Mouse (Mus musculus): Measurements from ENCODE around the gene Ntn4. TPM values are rescaled to one million over a fixed set of nuclear protein-coding genes. Genes with fewer than 3 reads are reported as not detected.
"Not testable (repeated sequence)": the region's sequence is repeated elsewhere in the genome, so short reads cannot be mapped to it uniquely, and the experiment has no call there.

Gene Ntn4
- total RNA-seq, 1 experiment, result 1.9 TPM

- no peak for TF ChIP-seq HCFC1 (IDR thresholded peaks at IDR 0.05; ENCODE audit: borderline replicate concordance, insufficient read depth, low read length)
- TF ChIP-seq MAFK (IDR thresholded peaks at IDR 0.05; ENCODE audit: insufficient read depth, low read depth, low read length), result peak; percentile 55; the same call in 1 of the 2 replicates
- no peak for DNase-seq (ENCODE audit: low read depth, low spot score)
- no peaks in the 10 kb centered on the region for H3K36me3 ChIP-seq (ENCODE audit: control insufficient read depth, insufficient read depth, low read length, poor library complexity, severe bottlenecking)
- H3K4me1 ChIP-seq (ENCODE audit: control insufficient read depth in 2 of 2, insufficient read depth in 2 of 2, low read length in 2 of 2, poor library complexity in 1 of 2), result peaks cover 2 to 5% of the 10 kb centered on the region in 2 experiments; a peak in 2 of 4 replicates
- H3K4me3 ChIP-seq (ENCODE audit: insufficient read depth in 1 of 2, low read depth in 1 of 2, low read length in 2 of 2, poor library complexity in 1 of 2, severe bottlenecking in 1 of 2), result no peak overlapping the region
- H3K27ac ChIP-seq (ENCODE audit: insufficient read depth, low read depth, low read length, poor library complexity, severe bottlenecking), result no peak overlapping the region
- no peaks in the 10 kb centered on the region for H3K9me3 ChIP-seq (ENCODE audit: control insufficient read depth, insufficient read depth, low read depth, low read length)
- no peak overlapping the region for H3K9ac ChIP-seq (ENCODE audit: insufficient read depth, low read depth, low read length, poor library complexity, severe bottlenecking)
- in situ Hi-C loops (cut with MboI; ENCODE audit: low sequenced_read_pairs in 2 of 2, unreplicated experiment in 2 of 2), result no loop called here
Measured at GRCm38 (mm10) chr10:93683185-93683584, 42.7 kb downstream of the Ntn4 start.

DNA sequence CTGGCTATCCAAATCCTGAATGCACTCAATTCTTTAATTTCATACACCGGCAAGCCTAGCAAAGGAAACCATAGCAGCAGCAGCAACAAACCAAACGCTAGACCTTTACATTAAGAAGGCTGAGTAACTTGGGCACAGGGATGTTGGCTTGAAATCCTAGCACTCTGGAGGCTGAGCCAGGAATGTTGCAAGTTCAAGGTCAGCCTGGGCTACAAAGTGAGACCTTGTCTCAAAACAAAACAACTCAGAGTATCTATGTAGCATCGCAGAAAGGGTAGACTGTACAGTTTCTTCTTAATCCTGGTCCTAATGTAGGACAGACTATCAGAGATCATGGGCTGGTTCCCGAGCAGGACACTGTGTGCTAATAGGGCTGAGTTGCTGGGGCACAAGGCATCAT lies 43.4 kb downstream of the Ntn4 start:
- TF ChIP-seq CHD2 (IDR thresholded peaks at IDR 0.05; ENCODE audit: low read depth, low read length) (no peak), ZNF384 (IDR thresholded peaks at IDR 0.05; ENCODE audit: low read depth, low read length) (no peak), MAFK (IDR thresholded peaks at IDR 0.05; ENCODE audit: insufficient read depth, low read depth, low read length) (no peak), HCFC1 (IDR thresholded peaks at IDR 0.05; ENCODE audit: borderline replicate concordance, insufficient read depth, low read length) (no peak), ZC3H11A (IDR thresholded peaks at IDR 0.05; ENCODE audit: borderline replicate concordance, low read depth, low read length) (no peak)
- no peak overlapping the region for H3K4me3 ChIP-seq (ENCODE audit: insufficient read depth in 1 of 2, low read depth in 1 of 2, low read length in 2 of 2, poor library complexity in 1 of 2, severe bottlenecking in 1 of 2)
- H3K27ac ChIP-seq (ENCODE audit: insufficient read depth, low read depth, low read length, poor library complexity, severe bottlenecking), result no peak overlapping the region
- in situ Hi-C loops (cut with MboI; ENCODE audit: low sequenced_read_pairs in 2 of 2, unreplicated experiment in 2 of 2), result no loop called here
- H3K36me3 ChIP-seq (ENCODE audit: control insufficient read depth, insufficient read depth, low read length, poor library complexity, severe bottlenecking), result no peaks in the 10 kb centered on the region
- no peak overlapping the region for H3K9ac ChIP-seq (ENCODE audit: insufficient read depth, low read depth, low read length, poor library complexity, severe bottlenecking)
- no peak for DNase-seq (ENCODE audit: low read depth, low spot score)
- no peaks in the 10 kb centered on the region for H3K9me3 ChIP-seq (ENCODE audit: control insufficient read depth, insufficient read depth, low read depth, low read length)
- H3K4me1 ChIP-seq (ENCODE audit: control insufficient read depth in 2 of 2, insufficient read depth in 2 of 2, low read length in 2 of 2, poor library complexity in 1 of 2), result peaks cover 2 to 5% of the 10 kb centered on the region in 2 experiments; a peak in 2 of 4 replicates

GRCm38 (mm10) chr10:93685416-93685815 lies 44.9 kb downstream of the Ntn4 start:
- H3K27ac ChIP-seq (ENCODE audit: insufficient read depth, low read depth, low read length, poor library complexity, severe bottlenecking); H3K4me3 ChIP-seq (ENCODE audit: insufficient read depth in 1 of 2, low read depth in 1 of 2, low read length in 2 of 2, poor library complexity in 1 of 2, severe bottlenecking in 1 of 2); H3K9me3 ChIP-seq (ENCODE audit: control insufficient read depth, insufficient read depth, low read depth, low read length); H3K9ac ChIP-seq (ENCODE audit: insufficient read depth, low read depth, low read length, poor library complexity, severe bottlenecking); H3K36me3 ChIP-seq (ENCODE audit: control insufficient read depth, insufficient read depth, low read length, poor library complexity, severe bottlenecking); in situ Hi-C loops (cut with MboI; ENCODE audit: low sequenced_read_pairs in 2 of 2, unreplicated experiment in 2 of 2); DNase-seq (ENCODE audit: low read depth, low spot score); H3K4me1 ChIP-seq (ENCODE audit: control insufficient read depth in 2 of 2, insufficient read depth in 2 of 2, low read length in 2 of 2, poor library complexity in 1 of 2): not testable (repeated sequence)

- H3K4me1 ChIP-seq (ENCODE audit: control insufficient read depth in 2 of 2, insufficient read depth in 2 of 2, low read length in 2 of 2, poor library complexity in 1 of 2), result peaks cover 0 to 4% of the 10 kb centered on the region in 2 experiments; a peak in 2 of 4 replicates
- TF ChIP-seq ZNF384 (IDR thresholded peaks at IDR 0.05; ENCODE audit: low read depth, low read length) (no peak), HCFC1 (IDR thresholded peaks at IDR 0.05; ENCODE audit: borderline replicate concordance, insufficient read depth, low read length) (no peak), ZC3H11A (IDR thresholded peaks at IDR 0.05; ENCODE audit: borderline replicate concordance, low read depth, low read length) (no peak), MAFK (IDR thresholded peaks at IDR 0.05; ENCODE audit: insufficient read depth, low read depth, low read length) (no peak), CHD2 (IDR thresholded peaks at IDR 0.05; ENCODE audit: low read depth, low read length) (no peak)
- no peak for DNase-seq (ENCODE audit: low read depth, low spot score)
- no peaks in the 10 kb centered on the region for H3K9me3 ChIP-seq (ENCODE audit: control insufficient read depth, insufficient read depth, low read depth, low read length)
- H3K4me3 ChIP-seq (ENCODE audit: insufficient read depth in 1 of 2, low read depth in 1 of 2, low read length in 2 of 2, poor library complexity in 1 of 2, severe bottlenecking in 1 of 2), result no peak overlapping the region
- in situ Hi-C loops (cut with MboI; ENCODE audit: low sequenced_read_pairs in 2 of 2, unreplicated experiment in 2 of 2), result no loop called here
- no peaks in the 10 kb centered on the region for H3K36me3 ChIP-seq (ENCODE audit: control insufficient read depth, insufficient read depth, low read length, poor library complexity, severe bottlenecking)
- H3K9ac ChIP-seq (ENCODE audit: insufficient read depth, low read depth, low read length, poor library complexity, severe bottlenecking), result no peak overlapping the region
- H3K27ac ChIP-seq (ENCODE audit: insufficient read depth, low read depth, low read length, poor library complexity, severe bottlenecking), result no peak overlapping the region
Measured at GRCm38 (mm10) chr10:93686579-93686978, 46.1 kb downstream of the Ntn4 start.

GRCm38 (mm10) chr10:93687781-93688180 lies 47.3 kb downstream of the Ntn4 start:
- Histone ChIP-seq H3K4me1 (ENCODE audit: control insufficient read depth in 2 of 2, insufficient read depth in 2 of 2, low read length in 2 of 2, poor library complexity in 1 of 2) (peaks cover 0 to 4% of the 10 kb centered on the region in 2 experiments; a peak in 2 of 4 replicates), H3K9ac (ENCODE audit: insufficient read depth, low read depth, low read length, poor library complexity, severe bottlenecking) (no peak overlapping the region), H3K27ac (ENCODE audit: insufficient read depth, low read depth, low read length, poor library complexity, severe bottlenecking) (no peak overlapping the region), H3K9me3 (ENCODE audit: control insufficient read depth, insufficient read depth, low read depth, low read length) (no peaks in the 10 kb centered on the region), H3K36me3 (ENCODE audit: control insufficient read depth, insufficient read depth, low read length, poor library complexity, severe bottlenecking) (no peaks in the 10 kb centered on the region), H3K4me3 (ENCODE audit: insufficient read depth in 1 of 2, low read depth in 1 of 2, low read length in 2 of 2, poor library complexity in 1 of 2, severe bottlenecking in 1 of 2) (no peak overlapping the region)
- no peak for DNase-seq (ENCODE audit: low read depth, low spot score)
- in situ Hi-C loops (cut with MboI; ENCODE audit: low sequenced_read_pairs in 2 of 2, unreplicated experiment in 2 of 2), result no loop called here
- TF ChIP-seq CHD2 (IDR thresholded peaks at IDR 0.05; ENCODE audit: low read depth, low read length) (no peak), ZC3H11A (IDR thresholded peaks at IDR 0.05; ENCODE audit: borderline replicate concordance, low read depth, low read length) (no peak), MAFK (IDR thresholded peaks at IDR 0.05; ENCODE audit: insufficient read depth, low read depth, low read length) (no peak), ZNF384 (IDR thresholded peaks at IDR 0.05; ENCODE audit: low read depth, low read length) (no peak), HCFC1 (IDR thresholded peaks at IDR 0.05; ENCODE audit: borderline replicate concordance, insufficient read depth, low read length) (no peak)

All from ES-E14 (cell line).